Mouse (Mus musculus) heart, postnatal 0 days (tissue): ENCODE measurements around the gene Tsnax. TPM values are rescaled to one million over a fixed set of nuclear protein-coding genes. Genes with fewer than 3 reads are reported as not detected.

Source experiments
- ATAC-seq: fragments of 200-750 bp; cut with Nextera tagmentation; 2 replicates; pipeline ENCODE4 v1.8.0; 2017; ENCODE audit warnings: low read depth, moderate number of reproducible peaks, moderate library complexity; ENCODE audit not compliant: insufficient read depth
- DNase-seq: peaks from one replicate; pipeline ENCODE4 v3.0.0-alpha.2; 2016; ENCODE audit warnings: low spot score
- H3K27ac ChIP-seq: fragments of 300-500 bp; sonication (generic); 2 replicates; pipeline ENCODE4 v1.5.1; 2014; ENCODE audit warnings: low read depth, mild to moderate bottlenecking
- H3K27me3 ChIP-seq: fragments of 300-500 bp; sonication (generic); 2 replicates; pipeline ENCODE4 v1.6.1; 2014; ENCODE audit warnings: low read length, mixed read lengths; ENCODE audit not compliant: control insufficient read depth, insufficient read depth
- H3K36me3 ChIP-seq: fragments of 300-500 bp; sonication (generic); replicated peaks from 2 replicates; pipeline ENCODE4 v1.6.1; 2014; ENCODE audit warnings: low read length, mixed read lengths; ENCODE audit not compliant: control insufficient read depth, insufficient read depth
- H3K4me1 ChIP-seq: fragments of 300-500 bp; sonication (generic); 2 replicates; pipeline ENCODE4 v1.6.1; 2014; ENCODE audit warnings: antibody characterized with exemption; ENCODE audit not compliant: control insufficient read depth, insufficient read depth
- H3K4me2 ChIP-seq: fragments of 300-500 bp; sonication (generic); 2 replicates; pipeline ENCODE4 v1.6.1; 2014; ENCODE audit warnings: low read depth, mild to moderate bottlenecking, low read length, moderate library complexity
- H3K4me3 ChIP-seq: fragments of 300-500 bp; sonication (generic); 2 replicates; pipeline ENCODE4 v1.5.1; 2014; ENCODE audit warnings: low read depth, low read length
- H3K9ac ChIP-seq: fragments of 300-500 bp; sonication (generic); replicated peaks from 2 replicates; pipeline ENCODE4 v1.6.1; 2014; ENCODE audit warnings: low read depth, low read length, mixed read lengths
- H3K9me3 ChIP-seq: fragments of 300-500 bp; sonication (generic); replicated peaks from 2 replicates; pipeline ENCODE4 v1.6.1; 2016; ENCODE audit warnings: low read length; ENCODE audit not compliant: control insufficient read depth
- CTCF ChIP-seq: IDR thresholded peaks from 2 replicates; pipeline ENCODE4 v1.5.1; 2016; ENCODE audit warnings: antibody characterized with exemption, control low read depth, low read depth
- EP300 ChIP-seq: IDR thresholded peaks from 2 replicates; pipeline ENCODE4 v1.6.1; 2016; ENCODE audit warnings: antibody characterized with exemption, low read depth
- WGBS: fragments of 180-500 bp; shearing (Covaris S2); extraction: QIAGEN DNeasy Blood & Tissue Kit; methylation state at CpG from one replicate; pipeline ENCODE4 v1.1.7; 2014; 5-methylcytosine and 5-hydroxymethylcytosine counted together
- polyA plus RNA-seq: library from polyadenylated mRNA; unstranded; fragments of >200 nt; fragmentation: Nextera tagmentation; extraction: Ambion mirVana; gene quantifications from 2 replicates; pipeline ENCODE4 v1.2.1, GENCODE M21; 2015
- total RNA-seq: library from RNA; depleted of rRNA; stranded (reverse); fragments of >200 nt; gene quantifications from 2 replicates; pipeline ENCODE4 v1.2.3, GENCODE M21; 2014; ENCODE audit warnings: low replicate concordance

The Tsnax gene
- total and polyA plus RNA-seq, 2 experiments from 2014 or later: 48.3 to 76.6 TPM

GRCm38 (mm10) chr8:125041496-125041895 is 28.7 kb downstream of the Tsnax start:
- TF ChIP-seq EP300 (no peak), CTCF (no peak)
- no peak overlapping the region for H3K4me3 ChIP-seq
- no peaks in the 10 kb centered on the region for H3K9me3 ChIP-seq
- no peak overlapping the region for H3K9ac ChIP-seq
- H3K27me3 ChIP-seq: no peaks in the 10 kb centered on the region
- WGBS: 58% methylated on average over 2 of the region's 2 CpGs
- ATAC-seq (no peak), DNase-seq (no peak)
- no peak overlapping the region for H3K4me2 ChIP-seq
- H3K4me1 ChIP-seq: no peaks in the 10 kb centered on the region
- H3K27ac ChIP-seq: no peak overlapping the region
- H3K36me3 ChIP-seq: peaks cover 15% of the 10 kb centered on the region

GRCm38 (mm10) chr8:125043394-125043793 is 30.6 kb downstream of the Tsnax start:
- no peak for DNase-seq
- no peak overlapping the region for H3K4me2 ChIP-seq
- H3K9me3 ChIP-seq: no peaks in the 10 kb centered on the region
- WGBS: 64% methylated on average over 7 of the region's 7 CpGs
- no peaks in the 10 kb centered on the region for H3K4me1 ChIP-seq
- no peak overlapping the region for H3K4me3 ChIP-seq
- ATAC-seq: no peak; the same call in 1 of the 2 replicates
- no peak for TF ChIP-seq EP300
- no peak for TF ChIP-seq CTCF
- H3K27ac ChIP-seq: peak overlapping the region; percentile 32; the same call in 1 of the 2 replicates
- 0 out of 2 replicates have a peak, but pooled peaks cover 4% of the 10 kb centered on the region for H3K36me3 ChIP-seq
- H3K27me3 ChIP-seq: no peaks in the 10 kb centered on the region
- no peak overlapping the region for H3K9ac ChIP-seq

- WGBS: 35% methylated on average over 9 of the region's 9 CpGs
- Histone ChIP-seq H3K9ac (no peak overlapping the region), H3K27me3 (no peaks in the 10 kb centered on the region), H3K4me1 (no peaks in the 10 kb centered on the region), H3K27ac (peak overlapping the region; percentile 46; the same call in 1 of the 2 replicates), H3K36me3 (0 out of 2 replicates have a peak, but pooled peaks cover 4% of the 10 kb centered on the region), H3K9me3 (no peaks in the 10 kb centered on the region), H3K4me3 (no peak overlapping the region), H3K4me2 (no peak overlapping the region)
- no peak for TF ChIP-seq CTCF
- peak; percentile 52; the same call in 1 of the 2 replicates for TF ChIP-seq EP300
- no peak for DNase-seq
- no peak for ATAC-seq
Observed at GRCm38 (mm10) chr8:125043935-125044334, 31.1 kb downstream of the Tsnax start.

- Histone ChIP-seq H3K9me3 (no peaks in the 10 kb centered on the region), H3K4me3 (no peak overlapping the region), H3K9ac (no peak overlapping the region), H3K27me3 (no peaks in the 10 kb centered on the region), H3K4me1 (no peaks in the 10 kb centered on the region), H3K27ac (no peak overlapping the region), H3K36me3 (no peaks in the 10 kb centered on the region), H3K4me2 (no peak overlapping the region)
- ATAC-seq (no peak), DNase-seq (no peak)
- TF ChIP-seq CTCF (no peak), EP300 (no peak)
- WGBS: 88% methylated on average over 1 of the region's 1 CpGs
Observed at GRCm38 (mm10) chr8:125045760-125046159, 33.0 kb downstream of the Tsnax start.

- TF ChIP-seq CTCF (no peak), EP300 (no peak)
- Histone ChIP-seq H3K36me3 (no peaks in the 10 kb centered on the region), H3K27me3 (no peaks in the 10 kb centered on the region), H3K9me3 (no peaks in the 10 kb centered on the region), H3K4me3 (no peak overlapping the region), H3K4me1 (no peaks in the 10 kb centered on the region), H3K27ac (no peak overlapping the region), H3K4me2 (no peak overlapping the region), H3K9ac (no peak overlapping the region)
- DNase-seq (no peak), ATAC-seq (no peak)
- WGBS: 53% methylated on average over 5 of the region's 5 CpGs
Observed at GRCm38 (mm10) chr8:125049051-125049750, 36.4 kb downstream of the Tsnax start.

GRCm38 (mm10) chr8:125049826-125050225 is 37.0 kb downstream of the Tsnax start:
- H3K4me3 ChIP-seq: no peak overlapping the region
- ATAC-seq: no peak
- no peak for DNase-seq
- H3K27me3 ChIP-seq: no peaks in the 10 kb centered on the region
- no peaks in the 10 kb centered on the region for H3K36me3 ChIP-seq
- TF ChIP-seq CTCF (no peak), EP300 (no peak)
- H3K27ac ChIP-seq: no peak overlapping the region
- H3K4me2 ChIP-seq: no peak overlapping the region
- H3K4me1 ChIP-seq: no peaks in the 10 kb centered on the region
- no peak overlapping the region for H3K9ac ChIP-seq
- no peaks in the 10 kb centered on the region for H3K9me3 ChIP-seq
- WGBS: 73% methylated on average over 6 of the region's 6 CpGs
